Mouse (Mus musculus): Measurements from ENCODE around the gene Igf1r.

GRCm38 (mm10) chr7:68095574-68095973 is 142.9 kb downstream of the Igf1r start:
- no peak for TF ChIP-seq CTCF (IDR thresholded peaks at IDR 0.05; ENCODE audit: control insufficient read depth, insufficient read depth, insufficient read length)
- TF ChIP-seq MYOG (IDR thresholded peaks at IDR 0.05; ENCODE audit: control insufficient read depth, extremely low read depth, insufficient read length) = no peak
